Mouse (Mus musculus) embryonic fibroblast, embryonic 13.5 days (primary cell): ENCODE measurements around the gene Zfp976.
"Not testable (repeated sequence)": the region's sequence is repeated elsewhere in the genome, so short reads cannot be mapped to it uniquely, and the experiment has no call there.

Experiments
- CTCF ChIP-seq: IDR thresholded peaks from 2 replicates; pipeline ENCODE4 v1.5.1; 2011; ENCODE audit warnings: mild to moderate bottlenecking, control low read depth, low read length, moderate library complexity, borderline replicate concordance; ENCODE audit not compliant: insufficient read depth
- POLR2A ChIP-seq: IDR thresholded peaks from 2 replicates; pipeline ENCODE4 v1.6.1; 2011; ENCODE audit warnings: low read depth, mild to moderate bottlenecking, control low read depth, low read length, moderate library complexity

DNA sequence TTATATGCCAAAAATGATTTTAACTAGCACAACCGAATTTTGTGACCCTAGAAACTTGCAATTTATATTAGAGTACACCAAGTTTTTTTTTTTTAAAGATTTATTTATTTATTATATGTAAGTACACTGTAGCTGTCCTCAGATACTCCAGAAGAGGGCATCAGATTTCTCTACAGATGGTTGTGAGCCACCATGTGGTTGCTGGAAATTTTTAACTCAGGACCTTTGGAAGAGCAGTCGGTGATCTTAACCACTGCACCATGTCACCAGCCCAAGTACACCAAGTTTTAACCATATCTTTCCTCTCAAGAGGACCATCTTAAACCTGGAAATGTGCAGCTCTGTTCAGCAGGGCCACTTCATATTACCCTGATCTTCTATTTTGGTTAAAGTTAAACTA, 12.8 kb upstream of the Zfp976 start:
- TF ChIP-seq CTCF, POLR2A: not testable (repeated sequence)
